Mouse (Mus musculus) ZHBTc4 (cell line): Measurements from ENCODE around the gene Gnao1.

Source experiments
- DNase-seq: peaks from one replicate; pipeline ENCODE4 v3.0.0-alpha.2; 2011; ENCODE audit warnings: low read depth, low spot score

The Gnao1 gene

DNA sequence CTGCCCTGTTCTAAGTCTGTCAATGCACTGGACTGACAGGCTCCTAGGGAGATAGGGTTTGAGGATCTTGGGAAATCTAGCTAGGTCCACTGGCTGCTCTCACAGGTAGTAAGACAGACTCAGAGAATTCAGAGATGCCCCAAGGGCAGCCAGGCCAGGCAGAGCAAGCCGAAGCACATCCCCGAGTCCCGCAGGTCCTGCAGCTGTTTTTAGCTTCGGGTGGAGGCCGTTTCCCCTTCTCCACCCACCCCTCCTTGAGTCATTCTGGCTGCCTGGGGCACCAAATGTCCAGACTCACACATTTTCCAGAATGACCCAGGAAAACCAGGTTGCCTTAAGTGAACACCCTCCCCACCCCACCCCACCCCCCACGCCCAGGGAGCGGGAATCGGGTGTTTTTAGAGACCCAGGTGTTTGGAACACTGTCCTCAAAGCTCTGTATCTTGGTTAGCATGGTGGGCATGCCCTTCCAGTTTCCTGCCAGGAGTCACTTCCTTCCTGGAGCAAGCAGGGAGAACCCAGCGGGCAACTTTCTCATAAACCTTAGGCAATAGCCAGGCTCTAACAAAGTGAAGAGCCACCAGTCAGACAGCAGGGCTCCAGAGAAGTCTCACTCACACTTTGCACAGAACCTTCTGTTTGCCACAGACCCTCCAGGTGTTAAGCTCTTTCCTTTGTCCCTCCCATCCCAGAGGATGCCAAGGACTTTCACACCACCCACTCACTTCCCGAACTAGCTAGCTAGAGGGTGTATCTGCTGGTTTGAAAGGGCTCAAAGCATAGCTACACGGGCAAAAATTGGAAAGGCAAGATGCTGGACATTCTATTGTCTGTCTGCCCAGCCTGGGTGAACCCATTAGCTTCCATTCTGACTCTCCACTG lies 131.0 kb downstream of the Gnao1 start:
- peak; percentile 12 for DNase-seq

DNA sequence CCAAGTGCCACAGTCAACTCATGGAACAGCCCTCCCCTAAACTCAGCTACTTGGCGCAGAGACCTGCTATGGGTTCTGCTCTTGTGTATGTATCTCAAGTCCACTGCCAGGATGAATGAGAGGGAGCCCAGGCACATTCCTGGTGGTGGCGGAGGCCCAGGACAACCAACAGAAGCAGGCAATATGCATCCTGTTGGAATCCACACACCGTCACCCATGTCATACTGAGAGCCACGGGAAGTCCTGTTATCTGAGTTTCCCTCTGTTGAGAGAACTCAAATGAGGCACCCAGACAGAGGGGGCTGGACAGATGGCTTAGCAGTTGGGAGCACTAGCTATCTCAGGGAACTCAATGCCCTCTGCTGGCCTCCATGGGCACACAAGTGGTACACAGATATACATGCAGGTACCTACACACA lies 131.9 kb downstream of the Gnao1 start:
- no peak for DNase-seq

DNA sequence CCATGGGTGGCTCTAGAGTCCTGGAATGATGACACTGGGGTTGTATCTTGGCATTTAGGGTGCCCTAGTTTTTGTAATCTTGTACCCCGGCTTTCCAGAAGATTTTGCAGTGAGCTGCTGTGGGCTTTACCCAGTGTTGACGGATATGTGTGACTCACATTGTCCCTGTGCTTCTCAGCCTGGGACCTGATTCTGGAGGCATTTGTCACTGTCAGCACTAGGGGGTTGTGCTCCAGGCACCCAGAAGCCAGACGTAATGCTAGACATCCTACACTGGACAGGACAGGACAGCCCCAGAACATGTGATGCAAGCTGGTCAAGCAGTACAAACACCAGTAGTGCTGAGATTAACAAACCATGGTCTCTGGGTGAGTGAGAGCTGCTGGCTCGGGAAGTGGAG lies 136.0 kb downstream of the Gnao1 start:
- DNase-seq, result no peak

DNA sequence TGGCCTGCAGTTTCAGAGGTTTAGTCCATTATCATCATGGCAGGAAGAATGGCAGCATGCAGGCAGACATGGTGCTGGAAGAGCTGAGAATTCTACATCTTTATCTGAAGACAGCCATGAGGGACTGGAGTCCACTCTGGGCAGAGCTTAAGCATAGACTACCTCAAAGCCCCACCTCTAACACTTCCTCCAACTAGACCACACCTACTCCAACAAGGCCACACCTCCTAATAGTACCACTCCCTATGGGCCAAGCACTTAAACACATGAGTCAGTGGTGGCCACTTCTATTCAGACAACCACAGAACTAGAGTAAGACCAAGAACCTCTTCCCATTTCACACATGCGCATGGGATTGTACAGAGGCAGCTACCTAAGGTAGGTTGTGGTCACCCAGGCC lies 136.6 kb downstream of the Gnao1 start:
- DNase-seq, result no peak

DNA sequence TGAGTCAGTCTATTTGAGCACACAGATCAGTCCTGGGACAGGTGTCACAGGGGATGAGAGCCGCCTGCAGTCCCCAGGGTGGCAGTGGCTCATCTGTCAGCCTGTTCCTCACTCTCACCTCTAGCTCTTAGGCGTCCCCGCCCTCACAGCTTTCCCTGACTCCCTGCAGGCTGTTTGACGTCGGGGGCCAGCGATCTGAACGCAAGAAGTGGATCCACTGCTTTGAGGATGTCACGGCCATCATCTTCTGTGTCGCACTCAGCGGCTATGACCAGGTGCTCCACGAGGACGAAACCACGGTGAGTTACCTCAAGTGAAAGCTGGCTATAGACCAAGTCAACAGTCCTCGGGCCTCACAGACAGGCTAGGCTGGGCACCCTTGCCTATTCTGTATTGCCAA lies 140.4 kb downstream of the Gnao1 start:
- no peak for DNase-seq

DNA sequence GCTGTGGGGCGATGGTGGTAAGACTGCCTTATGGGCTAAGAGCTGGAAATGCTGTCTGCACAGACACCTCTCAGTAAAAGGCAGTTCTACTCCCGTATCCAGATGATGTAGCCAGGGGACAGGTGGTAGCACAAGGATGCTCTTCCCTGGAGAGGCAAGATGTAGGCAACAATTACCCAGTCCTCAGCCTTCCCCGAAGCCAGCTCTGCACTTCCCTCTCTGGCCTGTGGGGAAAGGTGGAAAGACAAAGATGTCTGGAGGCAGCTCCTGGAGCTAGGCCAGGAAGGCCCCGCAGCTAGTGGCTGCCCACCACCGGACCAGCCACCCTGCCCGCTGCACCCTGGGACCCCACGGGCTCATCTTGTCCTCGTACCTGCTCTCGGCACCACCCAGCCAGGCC lies 142.7 kb downstream of the Gnao1 start:
- peak; percentile 44 for DNase-seq

DNA sequence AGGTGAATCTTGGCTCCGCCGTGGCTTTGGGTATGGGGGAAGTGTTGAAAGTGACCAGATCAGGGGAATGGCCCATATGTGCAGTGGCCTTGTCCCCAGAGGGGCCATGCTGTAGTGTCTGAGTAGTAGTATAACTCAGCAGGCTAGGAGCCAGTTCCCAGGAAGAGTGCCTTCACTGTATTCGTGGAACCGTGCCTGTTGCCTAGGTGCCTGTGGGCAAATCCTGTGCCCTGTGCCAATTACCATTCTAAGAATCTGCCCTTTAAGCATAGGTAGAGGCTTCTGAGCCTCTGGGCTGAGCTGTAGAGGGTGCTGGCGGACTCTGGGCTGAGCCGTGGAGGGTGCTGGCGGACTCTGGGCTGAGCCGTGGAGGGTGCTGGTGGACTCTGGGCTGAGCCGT lies 148.6 kb downstream of the Gnao1 start:
- no peak for DNase-seq

DNA sequence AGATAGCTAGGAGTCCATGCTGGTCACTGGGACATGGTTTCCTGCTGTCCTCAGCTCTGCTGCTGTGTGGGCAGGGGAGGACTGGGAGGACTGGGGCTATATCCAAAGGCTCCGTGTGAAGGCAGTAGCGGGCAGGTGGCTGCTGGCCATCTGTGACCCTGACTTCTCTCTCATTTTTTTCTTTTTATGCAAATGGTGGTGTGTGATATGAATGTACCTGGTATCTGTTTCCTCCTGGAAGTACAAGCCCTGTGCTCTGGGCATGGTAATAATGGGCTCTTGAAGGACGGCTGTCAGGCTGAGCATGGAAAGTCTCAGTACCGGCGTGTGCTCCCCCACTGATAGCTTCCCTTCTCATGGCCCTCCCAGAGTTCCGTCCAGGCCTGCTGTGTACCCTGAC lies 151.1 kb downstream of the Gnao1 start:
- no peak for DNase-seq

DNA sequence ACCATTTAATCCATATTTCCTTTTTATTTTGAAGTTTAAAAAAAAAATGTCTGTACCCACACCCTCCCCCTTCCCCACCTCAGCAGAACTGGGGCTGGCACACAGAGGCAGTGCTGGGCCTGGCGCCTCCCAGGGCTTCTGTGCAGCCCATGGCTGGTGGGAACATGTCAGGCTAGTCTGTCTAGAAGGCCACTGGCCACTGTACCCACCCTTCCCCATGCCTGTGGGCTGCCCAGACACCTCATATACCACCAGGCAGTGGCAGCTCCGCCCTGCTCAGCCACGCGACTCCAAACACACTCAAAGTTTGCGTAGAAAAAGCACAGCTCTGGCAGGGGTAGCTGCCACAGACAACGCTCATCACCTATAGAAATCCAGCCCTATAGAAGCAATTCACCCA lies 158.5 kb downstream of the Gnao1 start:
- no peak for DNase-seq

DNA sequence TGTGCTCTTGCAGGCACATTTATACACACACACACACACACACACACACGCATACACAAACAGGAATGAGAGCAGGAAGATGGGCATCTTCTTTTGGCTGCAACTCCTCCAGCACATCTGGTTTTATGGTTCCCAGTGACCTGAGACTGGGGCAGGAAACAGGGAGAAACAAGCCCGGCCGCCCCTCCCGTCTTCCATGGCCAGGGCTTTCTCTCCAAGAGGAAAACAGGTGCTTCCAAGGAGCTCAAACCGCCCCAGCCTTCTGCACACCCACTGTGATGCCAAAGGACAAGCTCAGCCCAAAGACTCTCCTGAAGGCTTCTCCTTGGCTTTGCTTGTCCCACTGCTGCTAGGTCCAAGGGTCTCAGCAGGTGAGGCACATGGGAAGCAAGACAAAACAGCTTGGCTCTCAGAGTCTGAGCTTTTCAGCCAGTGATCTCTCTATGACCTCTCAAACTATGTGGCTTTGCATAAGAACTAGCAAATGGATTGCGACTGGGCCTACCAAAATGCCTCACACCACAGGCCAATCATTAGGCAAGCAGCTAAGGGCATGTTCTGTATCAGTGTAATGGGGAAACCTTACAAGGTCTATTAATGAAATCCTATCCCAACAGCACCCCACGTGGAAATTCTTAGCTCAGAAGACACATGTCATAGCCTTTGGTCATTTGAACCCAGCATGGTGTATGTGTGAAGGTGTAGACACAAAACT lies 160.0 kb downstream of the Gnao1 start:
- no peak for DNase-seq

DNA sequence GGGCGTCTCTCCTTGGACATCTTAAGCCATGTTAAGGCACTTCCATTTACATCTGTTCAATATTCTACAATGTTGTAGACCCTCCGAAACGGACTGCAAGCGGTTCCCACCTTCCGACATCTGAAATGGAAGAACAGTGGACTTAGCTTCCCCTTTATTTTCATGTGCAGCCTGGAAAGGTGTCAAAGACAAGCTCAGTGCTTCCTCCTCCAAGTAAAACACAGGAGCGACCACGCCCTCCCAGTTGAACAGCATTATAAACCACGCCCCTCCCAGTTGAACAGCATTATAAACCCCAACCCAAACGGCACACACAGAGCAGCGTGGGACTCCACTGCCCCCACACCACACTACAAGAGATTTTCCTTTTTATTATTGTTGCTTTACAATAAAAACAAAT lies 161.7 kb downstream of the Gnao1 start:
- DNase-seq, result peak; percentile 18

DNA sequence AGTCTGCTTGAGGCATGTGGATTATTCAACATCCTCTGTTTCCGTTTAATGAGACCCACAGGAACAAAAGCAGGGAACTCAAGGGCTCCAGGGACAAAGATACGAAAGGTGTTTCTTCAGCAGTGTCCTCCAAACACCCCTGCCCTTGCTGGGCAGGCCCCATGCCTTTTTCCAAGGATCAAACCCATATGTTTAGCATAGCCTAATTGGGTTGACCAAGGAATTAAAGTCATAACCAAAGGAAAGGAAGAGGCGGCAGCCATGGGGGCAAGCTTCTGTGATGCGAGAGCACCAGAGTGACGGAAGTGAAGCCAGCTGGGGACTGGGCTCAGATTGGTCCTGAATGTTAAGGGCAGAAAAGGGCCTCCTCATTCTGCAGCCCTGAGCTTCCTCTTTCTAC lies 162.4 kb downstream of the Gnao1 start:
- no peak for DNase-seq

DNA sequence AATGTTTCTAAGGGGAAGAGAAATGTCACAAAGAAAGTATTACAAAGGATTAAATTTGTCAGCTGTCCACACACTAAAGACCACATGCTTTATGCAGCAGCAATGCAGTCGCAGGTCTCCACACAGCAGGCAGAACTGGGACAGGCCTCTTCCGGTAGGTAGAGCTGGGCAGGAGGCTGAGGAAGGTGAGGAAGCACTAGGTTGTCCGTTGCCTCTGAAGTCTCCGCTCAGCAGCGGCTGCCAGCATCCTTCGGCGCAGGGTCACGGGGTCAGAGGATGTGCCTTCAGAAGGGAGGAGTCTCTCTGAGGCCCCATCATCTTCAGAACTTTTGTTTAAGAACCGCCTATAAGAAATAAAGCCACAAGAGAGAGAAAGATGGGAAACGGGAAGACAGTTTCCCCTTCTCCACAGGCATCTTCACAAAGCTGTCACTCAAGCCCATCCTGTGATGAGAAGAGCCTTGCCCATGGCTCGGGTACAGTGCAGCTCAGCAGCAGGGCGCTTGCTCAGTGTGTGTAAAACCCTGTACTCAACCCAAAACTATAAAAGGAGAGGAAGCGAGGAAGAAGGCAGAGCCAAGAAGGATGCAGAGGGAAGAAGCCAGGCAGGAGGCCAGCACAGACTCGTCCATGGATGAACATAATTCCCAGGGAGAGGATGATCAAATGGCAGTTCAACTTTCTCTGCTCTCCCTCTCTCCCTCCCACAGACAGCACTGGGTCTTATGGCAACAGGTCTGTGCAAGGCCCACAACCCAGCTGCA lies 163.4 kb downstream of the Gnao1 start:
- DNase-seq, result no peak

DNA sequence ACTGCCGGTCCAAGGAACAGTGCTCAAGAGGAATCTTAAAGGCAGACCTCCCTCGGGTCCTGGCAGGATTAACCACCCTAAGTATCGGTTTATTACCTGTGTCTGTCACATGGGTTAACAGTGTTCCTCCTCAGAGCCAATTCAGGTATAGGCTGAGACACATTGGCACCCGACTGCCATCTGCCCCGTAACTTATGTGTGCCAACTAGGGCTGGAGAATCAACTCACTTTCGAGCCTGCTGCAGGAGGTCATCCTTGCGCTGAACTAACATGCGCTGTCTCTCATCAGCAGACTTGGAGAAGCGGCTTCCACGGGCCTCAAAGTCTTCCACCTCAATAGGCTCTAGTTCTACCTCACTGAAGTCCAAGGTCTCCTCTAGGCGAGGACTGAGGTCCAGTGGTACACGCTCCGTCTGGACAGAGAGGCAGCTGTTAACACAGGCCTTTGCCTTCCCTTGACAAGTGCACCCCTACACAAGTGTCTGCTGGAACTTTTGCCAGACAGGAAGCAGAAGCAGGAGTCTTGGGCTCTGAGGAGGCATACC lies 164.1 kb downstream of the Gnao1 start:
- DNase-seq, result no peak

DNA sequence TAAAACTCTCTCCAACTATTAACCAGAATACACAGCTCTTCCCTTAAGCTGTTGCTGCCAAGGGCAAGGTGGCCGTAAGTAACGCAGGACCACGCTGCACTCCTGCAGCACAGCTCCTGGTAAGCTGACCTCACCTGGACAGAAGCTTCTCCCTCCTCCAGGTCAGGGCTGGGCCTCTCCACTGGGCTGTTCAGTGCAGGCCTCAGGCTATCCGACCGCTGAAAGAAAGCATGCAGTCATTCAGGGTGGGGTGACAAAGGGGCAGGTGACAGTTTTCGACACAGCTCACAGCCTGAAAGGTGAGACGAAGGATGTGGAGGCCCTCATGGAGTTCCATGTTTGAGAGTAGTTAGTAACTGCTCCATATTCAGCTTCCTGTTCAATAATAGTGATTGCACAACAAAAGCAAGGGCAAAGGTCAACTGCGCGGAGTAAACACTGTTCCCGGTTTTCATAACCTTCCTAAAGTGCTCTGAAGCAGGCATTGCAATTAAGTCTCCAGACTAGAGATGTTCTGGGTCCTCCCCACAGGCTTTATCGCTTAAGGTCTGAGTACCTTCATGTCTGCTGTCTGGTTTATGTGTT lies 164.9 kb downstream of the Gnao1 start:
- no peak for DNase-seq

DNA sequence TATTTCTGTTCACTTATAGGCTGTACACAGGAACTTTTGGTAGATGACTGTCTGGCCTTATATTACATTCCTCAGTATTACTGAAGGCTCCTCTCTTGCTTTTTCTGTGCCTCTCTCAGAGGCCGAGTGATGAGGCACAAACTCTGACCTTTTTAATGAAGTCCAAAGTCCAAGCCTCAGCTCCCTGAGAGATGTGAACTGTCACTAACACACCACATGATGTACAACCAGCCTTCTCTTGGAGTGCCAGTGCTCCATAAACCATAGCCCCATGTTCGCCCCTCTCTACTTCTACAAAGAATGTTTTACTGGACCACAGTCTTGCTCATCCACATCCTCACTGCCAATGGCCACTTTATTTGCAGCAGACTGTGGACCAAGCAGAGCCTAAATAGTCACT lies 165.6 kb downstream of the Gnao1 start:
- no peak for DNase-seq

DNA sequence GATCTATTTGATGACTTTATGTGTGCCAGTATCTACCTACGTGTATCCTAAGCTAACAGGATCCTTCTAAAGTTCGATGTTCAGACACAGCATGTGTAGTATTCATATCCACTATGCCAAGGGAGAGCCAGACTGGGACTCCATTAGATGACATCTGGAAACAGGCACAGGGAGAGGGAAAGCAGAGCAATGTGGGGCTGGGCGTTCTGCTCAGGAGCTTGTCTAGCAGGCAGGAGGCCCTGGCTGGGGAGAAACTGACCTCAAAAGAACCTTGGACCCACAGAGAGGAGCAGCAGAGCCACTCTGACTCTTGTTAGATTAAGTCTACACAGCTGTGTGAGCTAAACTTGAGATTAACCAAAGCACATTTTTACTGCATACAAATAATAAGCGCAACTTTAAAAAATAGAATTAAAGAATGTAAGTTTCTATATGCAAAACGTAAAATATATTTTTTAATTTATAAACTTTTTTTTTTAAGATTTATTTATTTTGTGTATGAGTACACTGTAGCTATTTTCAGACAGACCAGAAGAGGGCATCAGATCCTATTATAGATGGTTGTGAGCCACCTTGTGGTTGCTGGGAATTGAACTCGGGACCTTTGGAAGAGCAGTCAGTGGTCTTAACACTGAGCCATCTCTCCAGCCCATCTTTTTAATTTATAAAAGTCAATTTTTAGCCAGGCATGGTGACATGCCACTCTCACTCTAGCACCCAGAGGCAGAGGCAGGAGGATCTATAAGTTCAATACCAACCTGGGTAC lies 166.9 kb downstream of the Gnao1 start:
- DNase-seq, result no peak

DNA sequence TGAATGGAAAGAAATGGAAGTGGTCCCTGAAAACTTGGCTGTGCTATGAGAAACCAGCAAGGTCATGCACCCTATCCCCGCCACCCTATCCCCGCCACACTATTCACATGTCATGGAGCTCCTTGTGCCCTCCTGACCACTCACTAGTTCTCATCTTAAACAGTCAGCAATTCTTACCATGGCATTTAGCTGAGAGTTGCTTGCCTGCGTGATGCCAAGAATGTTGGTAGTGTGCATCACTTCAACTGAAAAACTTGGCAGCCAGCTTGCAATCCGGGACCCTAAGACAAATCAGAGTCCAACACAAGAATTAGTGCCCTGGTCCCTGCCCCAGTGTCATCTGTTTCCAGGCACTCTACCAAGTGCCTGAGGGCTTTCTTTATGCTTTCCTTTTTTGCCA lies 170.4 kb downstream of the Gnao1 start:
- DNase-seq, result no peak

DNA sequence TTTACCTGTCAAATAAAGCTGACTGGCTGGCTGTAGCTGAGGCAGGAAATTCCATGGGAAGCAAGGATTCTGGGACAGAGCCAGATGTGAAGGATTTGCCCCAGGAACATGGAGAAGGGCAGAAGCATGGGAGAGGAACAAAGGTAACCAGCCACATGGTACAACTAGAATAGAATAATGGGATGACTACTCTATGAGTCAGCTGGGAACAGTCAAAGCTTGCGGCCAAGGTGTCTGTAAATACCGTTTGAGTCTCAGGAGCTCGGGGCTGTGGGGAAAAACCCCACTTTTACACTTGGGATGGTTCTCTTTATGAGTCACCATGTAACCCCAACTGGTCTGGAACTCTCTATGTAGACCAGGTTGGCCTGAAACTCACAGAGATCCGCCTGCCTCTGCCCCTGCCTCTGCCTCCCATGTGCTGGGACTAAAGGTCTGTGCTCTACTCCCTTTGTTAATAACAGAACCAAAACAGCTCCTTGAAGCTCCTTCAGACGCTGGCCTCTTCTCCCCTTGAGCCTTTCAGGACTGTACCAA lies 172.0 kb downstream of the Gnao1 start:
- no peak for DNase-seq

DNA sequence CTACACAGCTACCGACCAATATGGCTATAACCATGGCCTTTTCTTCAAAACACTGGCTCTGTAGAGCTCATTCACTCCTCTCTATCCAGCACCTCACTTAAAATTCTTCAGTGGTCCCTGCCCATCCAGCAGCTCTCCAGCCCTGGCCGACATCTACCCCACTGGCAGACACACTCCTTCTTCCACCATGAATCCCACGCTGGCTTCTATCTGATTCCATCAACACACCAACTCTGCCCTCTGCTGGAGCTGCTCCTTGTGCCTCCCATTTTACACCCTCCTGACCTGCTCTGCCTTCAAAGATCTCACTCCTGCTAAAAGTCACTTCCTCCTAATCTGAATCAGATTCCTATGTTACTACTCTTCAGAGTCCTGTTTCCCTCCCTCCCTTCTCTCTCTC lies 174.1 kb downstream of the Gnao1 start:
- no peak for DNase-seq

DNA sequence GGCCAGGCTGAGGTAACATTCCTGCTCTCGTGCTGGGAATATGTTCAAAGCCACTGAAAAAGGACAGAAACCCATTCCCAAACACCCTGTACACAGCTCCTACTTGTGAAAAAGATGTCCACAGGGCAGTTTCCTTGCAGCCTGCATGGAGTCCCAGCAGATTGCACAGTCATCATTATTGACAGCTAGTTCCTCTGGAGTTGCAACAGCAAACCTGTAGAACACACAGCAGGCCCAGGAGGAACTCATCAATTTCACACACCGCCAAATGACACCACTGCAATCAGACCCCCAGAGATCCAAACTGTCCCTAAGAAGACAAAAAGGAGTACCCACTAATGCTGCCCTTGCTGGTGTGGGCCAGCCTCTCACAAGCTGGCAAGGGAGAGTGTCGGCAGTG lies 175.0 kb downstream of the Gnao1 start:
- DNase-seq, result no peak
